Mouse (Mus musculus) lung, embryonic 15.5 days (tissue): ENCODE data around the gene Akap6. TPM values are rescaled to one million over a fixed set of nuclear protein-coding genes. Genes with fewer than 3 reads are reported as not detected.

ENCODE experiments used
- ATAC-seq: fragments of 200-750 bp; cut with Nextera tagmentation; 2 replicates; pipeline ENCODE4 v1.8.0; 2017; ENCODE audit warnings: moderate number of reproducible peaks, borderline replicate concordance; ENCODE audit not compliant: low FRiP score, low TSS enrichment; ENCODE audit errors: extremely low read depth
- H3K27ac ChIP-seq: fragments of 300-500 bp; sonication (generic); 2 replicates; pipeline ENCODE4 v1.5.1; 2015; ENCODE audit warnings: moderate library complexity, mild to moderate bottlenecking, inconsistent platforms
- H3K27me3 ChIP-seq: fragments of 300-500 bp; sonication (generic); 2 replicates; pipeline ENCODE4 v1.6.1; 2015; ENCODE audit warnings: inconsistent platforms
- H3K36me3 ChIP-seq: fragments of 300-500 bp; sonication (generic); 2 replicates; pipeline ENCODE4 v1.6.1; 2015; ENCODE audit warnings: inconsistent platforms
- H3K4me1 ChIP-seq: fragments of 300-500 bp; sonication (generic); 2 replicates; pipeline ENCODE4 v1.6.1; 2015; ENCODE audit warnings: inconsistent platforms
- H3K4me2 ChIP-seq: fragments of 300-500 bp; sonication (generic); 2 replicates; pipeline ENCODE4 v1.6.1; 2015; ENCODE audit warnings: inconsistent platforms, mild to moderate bottlenecking, moderate library complexity
- H3K4me3 ChIP-seq: fragments of 300-500 bp; sonication (generic); 2 replicates; pipeline ENCODE4 v1.5.1; 2015; ENCODE audit warnings: mild to moderate bottlenecking, inconsistent platforms
- H3K9ac ChIP-seq: fragments of 300-500 bp; sonication (generic); 2 replicates; pipeline ENCODE4 v1.6.1; 2015; ENCODE audit warnings: inconsistent platforms
- H3K9me3 ChIP-seq: fragments of 300-500 bp; sonication (generic); 2 replicates; pipeline ENCODE4 v1.6.1; 2016; ENCODE audit warnings: inconsistent platforms
- WGBS: fragments of 180-500 bp; shearing (Covaris S2); methylation state at CpG from one replicate; pipeline ENCODE4 v1.1.7; 2015; 5-methylcytosine and 5-hydroxymethylcytosine counted together
- polyA plus RNA-seq: library from polyadenylated mRNA; unstranded; fragments of >200 nt; fragmentation: Nextera tagmentation; extraction: Ambion mirVana; gene quantifications from 2 replicates; pipeline ENCODE4 v1.2.1, GENCODE M21; 2015

The Akap6 gene
- polyA plus RNA-seq, 1 experiment from 2014 or later = 0.89 TPM

DNA sequence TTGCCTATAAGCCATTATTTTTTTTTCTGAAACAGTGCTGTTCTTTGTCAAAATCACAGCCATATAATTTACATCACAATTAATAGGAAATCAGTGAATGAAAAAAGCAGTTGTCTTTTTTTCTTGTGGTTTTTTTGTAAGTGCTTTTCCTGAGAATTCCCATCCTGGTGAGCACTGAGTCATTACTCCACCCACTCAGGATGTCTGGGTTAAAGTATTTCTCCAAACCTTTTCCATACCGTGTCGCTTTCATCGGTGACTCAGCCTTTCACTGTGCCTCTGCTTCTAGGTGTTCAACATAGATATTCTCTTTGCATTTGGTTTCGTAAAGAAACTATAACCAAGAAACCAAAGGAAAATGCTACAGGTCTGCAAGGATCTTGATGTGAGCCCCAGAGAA is 328.1 kb downstream of the Akap6 start:
- H3K9me3 ChIP-seq = no peaks in the 10 kb centered on the region
- no peak overlapping the region for H3K9ac ChIP-seq
- H3K27ac ChIP-seq = no peak overlapping the region
- no peaks in the 10 kb centered on the region for H3K27me3 ChIP-seq
- no peak overlapping the region for H3K4me3 ChIP-seq
- ATAC-seq = no peak
- no peaks in the 10 kb centered on the region for H3K4me1 ChIP-seq
- no peak overlapping the region for H3K4me2 ChIP-seq
- 66% methylated on average over 4 of the region's 4 CpGs for WGBS
- H3K36me3 ChIP-seq = no peaks in the 10 kb centered on the region

DNA sequence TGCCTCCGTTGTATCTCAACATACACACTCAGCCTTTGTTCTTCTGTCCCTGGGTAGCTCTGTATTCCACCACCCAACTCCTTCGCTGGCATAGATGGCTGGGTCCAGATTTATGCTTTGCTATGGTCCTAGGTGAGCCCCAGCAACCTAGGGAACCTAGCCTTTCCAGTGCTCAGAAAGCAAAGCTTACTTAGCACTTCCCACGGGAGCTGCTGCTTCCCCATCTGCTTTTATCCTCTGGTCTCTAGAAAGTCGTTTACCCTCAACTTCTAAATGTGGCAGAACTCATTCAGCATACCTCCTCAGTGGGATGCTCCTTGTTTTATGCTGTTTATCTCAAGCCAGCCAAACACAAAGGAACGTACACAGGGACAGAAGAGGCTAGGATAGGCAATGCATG is 329.7 kb downstream of the Akap6 start:
- no peaks in the 10 kb centered on the region for H3K36me3 ChIP-seq
- no peak overlapping the region for H3K4me3 ChIP-seq
- no peaks in the 10 kb centered on the region for H3K27me3 ChIP-seq
- 53% methylated on average over 5 of the region's 5 CpGs for WGBS
- H3K9me3 ChIP-seq = no peaks in the 10 kb centered on the region
- no peak overlapping the region for H3K4me2 ChIP-seq
- no peak for ATAC-seq
- H3K9ac ChIP-seq = no peak overlapping the region
- peaks cover 6% of the 10 kb centered on the region for H3K4me1 ChIP-seq
- H3K27ac ChIP-seq = no peak overlapping the region

DNA sequence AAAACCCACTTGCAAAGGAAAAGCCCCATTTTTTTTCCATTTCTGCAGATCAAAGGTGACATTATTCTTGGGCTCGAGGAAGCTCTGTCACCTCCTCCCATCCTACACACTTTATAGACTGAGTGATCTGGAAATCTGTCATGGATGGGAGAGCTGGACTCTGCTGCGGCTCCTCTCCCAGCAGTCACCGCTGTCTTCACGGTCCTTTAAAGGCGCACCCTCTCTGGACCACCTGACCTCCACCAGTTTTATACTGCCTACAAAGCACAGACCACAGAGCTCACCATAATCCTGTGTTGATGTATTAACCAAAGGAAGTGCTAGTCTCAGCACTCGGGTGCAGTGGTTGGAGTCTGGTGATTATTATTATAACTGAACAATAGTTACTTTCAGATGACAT is 330.7 kb downstream of the Akap6 start:
- Histone ChIP-seq H3K4me3 (no peak overlapping the region), H3K9me3 (no peaks in the 10 kb centered on the region), H3K4me1 (peaks cover 6% of the 10 kb centered on the region), H3K27ac (no peak overlapping the region), H3K9ac (no peak overlapping the region), H3K27me3 (no peaks in the 10 kb centered on the region), H3K36me3 (no peaks in the 10 kb centered on the region), H3K4me2 (no peak overlapping the region)
- WGBS = 46% methylated on average over 6 of the region's 6 CpGs
- no peak for ATAC-seq

DNA sequence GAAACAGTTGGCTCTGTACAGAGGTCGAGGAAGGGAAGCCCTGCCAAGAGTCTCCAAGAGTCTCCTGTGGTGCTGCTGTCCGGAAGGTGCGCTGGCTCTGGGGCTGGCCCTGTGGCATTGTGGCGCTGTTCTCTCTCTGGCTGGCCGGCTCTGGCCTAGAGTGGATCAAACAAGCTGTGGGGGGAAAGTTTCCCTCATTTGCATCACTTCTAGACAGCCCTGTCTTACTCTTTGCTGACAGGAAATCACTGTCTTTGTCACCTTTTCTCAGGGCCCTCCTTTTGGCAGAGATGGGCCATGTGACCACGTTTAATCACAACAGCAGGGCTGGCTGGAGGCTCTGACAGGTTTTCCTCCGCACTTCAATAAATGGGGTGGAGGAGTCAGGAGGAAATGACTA is 333.6 kb downstream of the Akap6 start:
- Histone ChIP-seq H3K9ac (no peak overlapping the region), H3K27me3 (no peaks in the 10 kb centered on the region), H3K36me3 (no peaks in the 10 kb centered on the region), H3K4me2 (peak overlapping the region; percentile 22; the same call in 1 of the 2 replicates), H3K9me3 (no peaks in the 10 kb centered on the region), H3K27ac (no peak overlapping the region), H3K4me1 (peaks cover 6% of the 10 kb centered on the region), H3K4me3 (no peak overlapping the region)
- ATAC-seq = peak; percentile 70; the same call in 1 of the 2 replicates
- 11% methylated on average over 7 of the region's 7 CpGs for WGBS

DNA sequence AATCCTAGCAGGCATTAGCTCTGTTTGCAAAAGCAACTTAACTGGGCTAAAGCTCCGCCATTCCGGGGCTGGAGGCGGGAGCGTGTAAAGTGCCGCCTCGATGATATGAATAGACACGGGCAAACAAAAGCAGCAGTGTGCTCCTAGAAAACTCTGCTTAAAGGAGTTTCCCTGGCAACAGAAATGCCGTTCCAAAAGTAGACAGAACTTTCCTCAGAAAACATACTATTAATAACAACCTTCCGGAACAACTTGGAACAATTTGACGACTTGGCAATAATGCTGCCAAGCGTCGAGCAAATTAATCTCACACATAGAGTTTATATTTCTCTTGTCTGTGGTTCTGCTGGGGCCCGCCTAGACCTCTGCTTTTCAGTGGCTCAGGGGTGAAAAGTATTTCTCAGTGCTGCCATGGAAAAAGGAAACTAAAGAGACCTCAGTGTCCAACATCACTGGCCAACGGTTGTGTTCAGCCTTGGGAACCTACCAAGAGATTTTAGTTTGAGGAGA is 334.3 kb downstream of the Akap6 start:
- H3K36me3 ChIP-seq = no peaks in the 10 kb centered on the region
- no peaks in the 10 kb centered on the region for H3K27me3 ChIP-seq
- H3K4me1 ChIP-seq = peaks cover 6% of the 10 kb centered on the region
- H3K4me2 ChIP-seq = peak overlapping the region; percentile 41
- H3K27ac ChIP-seq = no peak overlapping the region
- WGBS = 3% methylated on average over 14 of the region's 14 CpGs
- peak; percentile 76; the same call in 1 of the 2 replicates for ATAC-seq
- H3K9ac ChIP-seq = no peak overlapping the region
- H3K4me3 ChIP-seq = peak overlapping the region; percentile 2; the same call in 1 of the 2 replicates
- H3K9me3 ChIP-seq = no peaks in the 10 kb centered on the region

DNA sequence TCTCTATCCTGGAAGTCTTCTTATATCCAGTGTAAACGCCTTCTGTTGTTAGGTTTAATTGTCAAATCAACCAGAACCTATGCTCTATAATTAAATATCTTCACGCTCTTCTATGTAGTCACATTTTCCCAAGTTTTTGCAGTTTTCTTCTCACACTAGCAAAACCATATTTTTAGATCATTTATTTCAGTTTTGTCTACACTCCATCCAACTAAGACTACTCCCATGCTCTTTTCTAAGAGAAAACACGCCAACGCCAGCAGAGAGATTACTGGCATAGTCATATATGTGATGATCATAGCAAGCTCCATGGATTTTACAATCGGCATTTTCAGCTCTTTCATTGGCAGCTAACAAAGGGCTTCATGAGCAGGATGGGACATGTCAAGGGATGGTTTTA is 341.5 kb downstream of the Akap6 start:
- no peaks in the 10 kb centered on the region for H3K36me3 ChIP-seq
- H3K9me3 ChIP-seq = no peaks in the 10 kb centered on the region
- ATAC-seq = no peak
- H3K4me3 ChIP-seq = no peak overlapping the region
- H3K4me1 ChIP-seq = no peaks in the 10 kb centered on the region
- no peaks in the 10 kb centered on the region for H3K27me3 ChIP-seq
- no peak overlapping the region for H3K27ac ChIP-seq
- H3K4me2 ChIP-seq = no peak overlapping the region
- 83% methylated on average over 5 of the region's 5 CpGs for WGBS
- H3K9ac ChIP-seq = no peak overlapping the region

DNA sequence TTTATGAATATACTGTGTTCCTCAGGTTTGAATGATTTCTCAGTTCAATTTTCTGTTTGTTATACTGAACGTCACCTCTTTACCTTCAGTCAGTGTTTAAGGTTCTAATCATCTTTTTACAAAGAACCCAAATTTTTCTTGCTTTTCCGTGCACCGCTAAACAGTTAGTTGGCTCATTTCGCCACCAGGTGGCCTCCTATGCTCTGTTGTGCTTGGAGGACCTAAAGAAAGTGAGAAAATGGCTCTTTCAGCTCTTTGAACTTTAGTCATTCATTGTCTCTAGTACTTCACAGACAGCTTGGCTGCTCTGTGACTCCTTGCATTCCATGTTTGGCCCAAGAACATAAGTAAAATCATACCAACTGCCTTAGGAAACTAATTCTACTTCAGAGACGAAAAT is 343.6 kb downstream of the Akap6 start:
- H3K4me3 ChIP-seq = no peak overlapping the region
- no peaks in the 10 kb centered on the region for H3K27me3 ChIP-seq
- H3K27ac ChIP-seq = no peak overlapping the region
- H3K9me3 ChIP-seq = no peaks in the 10 kb centered on the region
- ATAC-seq = no peak
- H3K36me3 ChIP-seq = no peaks in the 10 kb centered on the region
- no peak overlapping the region for H3K4me2 ChIP-seq
- H3K4me1 ChIP-seq = no peaks in the 10 kb centered on the region
- H3K9ac ChIP-seq = no peak overlapping the region
- WGBS = 22% methylated on average over 5 of the region's 5 CpGs

DNA sequence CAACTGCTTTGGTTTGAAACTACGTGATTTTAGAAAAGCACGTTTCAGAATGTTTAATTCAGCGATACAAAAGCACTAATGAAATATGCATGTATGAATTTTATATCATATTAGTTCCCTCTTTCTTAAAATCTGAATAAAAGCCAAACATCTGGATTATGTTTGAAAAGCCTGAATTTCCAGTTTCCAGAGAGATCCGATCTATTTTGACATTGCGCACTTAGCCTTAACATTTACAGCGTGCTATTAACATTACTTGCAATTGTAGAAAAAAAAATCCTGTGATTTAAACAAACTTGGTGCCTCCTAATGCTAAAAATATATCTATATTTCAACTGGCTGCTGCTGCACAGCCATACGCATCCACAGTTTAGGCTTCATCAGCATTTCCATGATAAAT is 358.4 kb downstream of the Akap6 start:
- no peak overlapping the region for H3K4me3 ChIP-seq
- no peak overlapping the region for H3K4me2 ChIP-seq
- WGBS = 60% methylated on average over 7 of the region's 7 CpGs
- H3K36me3 ChIP-seq = no peaks in the 10 kb centered on the region
- ATAC-seq = no peak
- H3K27ac ChIP-seq = no peak overlapping the region
- no peak overlapping the region for H3K9ac ChIP-seq
- no peaks in the 10 kb centered on the region for H3K27me3 ChIP-seq
- no peaks in the 10 kb centered on the region for H3K9me3 ChIP-seq
- H3K4me1 ChIP-seq = peaks cover 11% of the 10 kb centered on the region

DNA sequence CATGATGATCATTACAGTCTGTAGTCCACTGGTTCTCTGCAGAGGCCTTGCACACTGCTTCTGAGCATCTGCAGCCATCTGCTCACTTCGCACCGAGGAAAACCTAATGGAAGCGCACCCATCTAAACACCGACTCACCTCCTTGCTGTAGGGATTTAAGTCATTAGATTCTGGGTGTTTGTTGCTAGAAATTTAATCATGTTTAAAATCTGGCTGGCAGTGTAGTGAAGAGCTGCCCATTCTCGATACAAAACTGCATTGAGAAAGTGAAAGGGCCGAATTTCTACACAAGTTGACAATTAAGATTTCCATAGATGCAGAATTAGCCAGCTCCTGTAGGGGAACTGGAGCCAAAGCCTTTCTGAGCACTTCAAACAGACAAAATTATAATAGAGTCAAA is 361.7 kb downstream of the Akap6 start:
- Histone ChIP-seq H3K4me1 (peaks cover 11% of the 10 kb centered on the region), H3K27me3 (no peaks in the 10 kb centered on the region), H3K4me3 (no peak overlapping the region), H3K4me2 (no peak overlapping the region), H3K36me3 (no peaks in the 10 kb centered on the region), H3K9ac (no peak overlapping the region), H3K27ac (no peak overlapping the region), H3K9me3 (no peaks in the 10 kb centered on the region)
- no peak for ATAC-seq
- WGBS = 71% methylated on average over 6 of the region's 6 CpGs

DNA sequence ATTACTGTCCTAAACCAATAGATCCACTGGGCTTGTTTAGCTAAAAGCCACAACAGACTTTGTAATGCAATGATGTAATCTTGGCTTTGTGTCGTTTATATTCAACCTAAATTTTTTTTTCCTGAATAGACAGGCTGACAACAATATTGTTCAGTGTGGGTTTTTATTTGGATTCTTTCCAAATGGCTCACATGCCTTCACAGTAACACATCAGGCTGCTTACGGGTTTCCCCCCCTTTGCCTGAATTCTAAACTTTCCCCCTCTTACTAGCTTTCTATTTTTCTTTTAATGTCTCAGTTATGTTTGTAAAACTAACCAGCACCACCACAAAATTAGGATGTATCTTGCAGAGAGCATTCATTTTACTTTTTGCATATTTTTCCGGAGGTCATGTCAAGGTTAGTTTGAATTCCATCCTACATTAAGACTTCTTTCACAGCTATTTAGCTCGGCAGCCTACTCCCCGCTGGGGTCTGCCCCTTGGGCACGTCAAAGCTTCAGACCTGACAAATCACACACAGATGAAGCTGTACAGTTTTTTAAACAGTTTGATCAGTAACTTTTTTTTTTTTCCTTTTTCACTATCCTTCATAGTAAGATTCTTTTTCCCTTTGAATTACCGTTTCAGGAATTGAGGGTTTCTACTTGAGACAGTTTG is 362.4 kb downstream of the Akap6 start:
- Histone ChIP-seq H3K4me1 (peaks cover 11% of the 10 kb centered on the region), H3K27ac (no peak overlapping the region), H3K9me3 (no peaks in the 10 kb centered on the region), H3K36me3 (no peaks in the 10 kb centered on the region), H3K4me3 (no peak overlapping the region), H3K4me2 (peak overlapping the region; percentile 18; the same call in 1 of the 2 replicates), H3K9ac (no peak overlapping the region), H3K27me3 (no peaks in the 10 kb centered on the region)
- no peak for ATAC-seq
- WGBS = 20% methylated on average over 7 of the region's 7 CpGs

DNA sequence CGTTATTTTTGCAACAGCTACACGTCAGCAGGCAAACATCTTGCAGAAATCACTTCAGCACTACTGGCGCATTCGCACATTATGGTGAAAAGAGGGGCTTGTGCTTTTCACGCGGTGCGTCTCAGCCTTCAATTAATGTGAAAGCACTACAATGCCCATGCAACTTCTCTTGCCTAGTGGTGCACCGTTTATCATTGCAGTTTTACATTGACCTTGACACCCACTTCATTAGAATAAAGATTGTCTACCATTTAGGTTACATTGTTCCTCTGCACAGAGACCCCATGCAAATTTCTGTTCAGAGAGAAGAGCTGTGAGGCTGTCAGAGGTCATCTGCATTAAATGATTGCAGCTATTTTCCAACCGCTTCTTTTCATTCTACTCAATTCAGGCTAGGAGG is 363.8 kb downstream of the Akap6 start:
- Histone ChIP-seq H3K36me3 (no peaks in the 10 kb centered on the region), H3K4me1 (peaks cover 8% of the 10 kb centered on the region), H3K27ac (no peak overlapping the region), H3K4me2 (no peak overlapping the region), H3K9ac (no peak overlapping the region), H3K9me3 (no peaks in the 10 kb centered on the region), H3K4me3 (no peak overlapping the region), H3K27me3 (no peaks in the 10 kb centered on the region)
- ATAC-seq = no peak
- WGBS = 70% methylated on average over 9 of the region's 9 CpGs

DNA sequence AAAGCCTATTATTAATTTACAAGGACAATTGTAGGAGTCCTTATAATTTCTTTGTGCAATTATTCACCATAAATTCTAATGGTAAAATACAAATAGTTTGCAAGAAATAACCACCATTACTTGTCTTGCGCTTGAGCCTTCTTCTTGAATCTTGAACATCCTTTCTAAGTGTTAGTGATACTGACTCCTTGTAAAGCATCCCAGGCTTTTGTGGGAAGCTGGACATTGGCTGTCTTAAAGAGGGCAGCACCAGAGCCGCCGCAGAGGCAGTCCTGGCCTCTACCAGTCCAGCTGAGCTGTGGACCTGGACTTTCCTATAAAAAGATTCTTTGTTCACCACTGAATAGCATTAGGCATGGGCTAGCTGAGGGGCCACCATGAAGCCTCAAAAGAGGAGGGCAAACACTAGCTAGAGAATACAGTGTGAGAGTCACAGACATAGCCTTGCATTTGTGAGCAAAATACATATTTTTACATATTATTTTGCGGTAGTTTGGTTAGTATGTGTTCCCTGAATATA is 365.1 kb downstream of the Akap6 start:
- H3K27me3 ChIP-seq = no peaks in the 10 kb centered on the region
- H3K4me2 ChIP-seq = no peak overlapping the region
- H3K27ac ChIP-seq = no peak overlapping the region
- H3K4me1 ChIP-seq = peaks cover 8% of the 10 kb centered on the region
- ATAC-seq = no peak
- H3K9ac ChIP-seq = no peak overlapping the region
- H3K9me3 ChIP-seq = no peaks in the 10 kb centered on the region
- H3K36me3 ChIP-seq = no peaks in the 10 kb centered on the region
- H3K4me3 ChIP-seq = no peak overlapping the region
- 86% methylated on average over 4 of the region's 4 CpGs for WGBS
